Comparison of ENCODE assay signal across 10 mouse cellular contexts in genomic region chr14:104468623-104468970, GRCm38 (mm10). TPM values are rescaled to one million over a fixed set of nuclear protein-coding genes. Genes with fewer than 3 reads are reported as not detected.
A peak's percentile ranks its signal among the peaks of the same experiment; 100 is the strongest.
DNase-seq lines count a peak whose midpoint lies in the region; ATAC-seq lines count a peak whose summit lies in the region.
"Had no signal": no experiment of that assay in that cellular context is flagged by ENCODE, and none has a peak within 500 bp of the region (broad histone marks: within the 10 kb centered on the region; RNA-seq: fewer than 3 reads in every experiment).

No protein-coding gene starts in this region.

- peaks cover 96% of the 10 kb centered on the region for H3K27me3 ChIP-seq in heart, embryonic 15.5 days
- H3K27me3 ChIP-seq in forebrain, embryonic 11.5 days (ENCODE audit: control insufficient read depth, insufficient read depth, low read length) = peaks cover 84% of the 10 kb centered on the region
- peaks cover 52% of the 10 kb centered on the region for H3K27me3 ChIP-seq in hindbrain, embryonic 16.5 days (replicated peaks; ENCODE audit: control insufficient read depth, insufficient read depth, low read length)
- H3K27me3 ChIP-seq in midbrain, embryonic 16.5 days (ENCODE audit: control insufficient read depth, insufficient read depth, low read depth, low read length) = peaks cover 44% of the 10 kb centered on the region

- WGBS in heart, embryonic 15.5 days = 7% methylated on average over 6 of the region's 6 CpGs
- 4% methylated on average over 6 of the region's 6 CpGs for WGBS in forebrain, embryonic 11.5 days
- 3% methylated on average over 6 of the region's 6 CpGs for WGBS in hindbrain, embryonic 16.5 days
- 2% methylated on average over 6 of the region's 6 CpGs for WGBS in midbrain, embryonic 16.5 days

- no peaks in the 10 kb centered on the region for H3K9me3 ChIP-seq in heart, embryonic 15.5 days (replicated peaks)
- H3K9me3 ChIP-seq in forebrain, embryonic 11.5 days (ENCODE audit: control insufficient read depth, low read length) = no peaks in the 10 kb centered on the region
- H3K9me3 ChIP-seq in hindbrain, embryonic 16.5 days (ENCODE audit: control insufficient read depth, low read length) = no peaks in the 10 kb centered on the region
- no peaks in the 10 kb centered on the region for H3K9me3 ChIP-seq in midbrain, embryonic 16.5 days (replicated peaks; ENCODE audit: control insufficient read depth, low read length, poor library complexity, severe bottlenecking)

- no peak overlapping the region; the same call in 1 of the 2 replicates for H3K4me3 ChIP-seq in heart, embryonic 15.5 days
- H3K4me3 ChIP-seq in forebrain, embryonic 11.5 days (ENCODE audit: low read depth, low read length) = no peak overlapping the region; the same call in 1 of the 2 replicates
- no peak overlapping the region for H3K4me3 ChIP-seq in hindbrain, embryonic 16.5 days (ENCODE audit: low read length)
- peak overlapping the region; percentile 52 for H3K4me3 ChIP-seq in midbrain, embryonic 16.5 days (ENCODE audit: low read depth, low read length)

- H3K27ac ChIP-seq in heart, embryonic 15.5 days = no peak overlapping the region
- no peak overlapping the region for H3K27ac ChIP-seq in forebrain, embryonic 11.5 days (ENCODE audit: low read depth, low read length)
- H3K27ac ChIP-seq in hindbrain, embryonic 16.5 days (ENCODE audit: low read depth, low read length) = no peak overlapping the region
- no peak overlapping the region for H3K27ac ChIP-seq in midbrain, embryonic 16.5 days (ENCODE audit: low read length)

- intact Hi-C loops in heart, postnatal 36 days (cut with DNase I) = loop anchor here (10.0 kb wide), 2 partner anchors 346 to 754 kb away; no protein-coding TSS in a partner anchor

- DNase-seq in heart, postnatal 36 days = no peak
- no peak for DNase-seq in forebrain, embryonic 11.5 days (ENCODE audit: low spot score)
- DNase-seq in left cerebral cortex, adult 11 months (ENCODE audit: low spot score) = no peak
- no peak for DNase-seq in left cerebral cortex, adult 8-10 months (ENCODE audit: low spot score in 2 of 2)
- no peak for DNase-seq in urinary bladder, postnatal 36 days (ENCODE audit: low spot score in 2 of 2)
- DNase-seq: kidney, adult 11 months had no signal

- peak overlapping the region; percentile 95; the same call in 1 of the 2 replicates for H3K4me2 ChIP-seq in heart, embryonic 15.5 days
- peak overlapping the region; percentile 76 for H3K4me2 ChIP-seq in forebrain, embryonic 11.5 days (ENCODE audit: low read depth, low read length, severe bottlenecking)
- peak overlapping the region; percentile 82 for H3K4me2 ChIP-seq in hindbrain, embryonic 16.5 days (ENCODE audit: low read length)
- H3K4me2 ChIP-seq in midbrain, embryonic 16.5 days (ENCODE audit: low read length) = peak overlapping the region; percentile 72

- no peaks in the 10 kb centered on the region for H3K36me3 ChIP-seq in heart, embryonic 15.5 days
- no peaks in the 10 kb centered on the region for H3K36me3 ChIP-seq in forebrain, embryonic 11.5 days (ENCODE audit: control insufficient read depth, insufficient read depth, low read length)
- no peaks in the 10 kb centered on the region for H3K36me3 ChIP-seq in hindbrain, embryonic 16.5 days (ENCODE audit: control insufficient read depth, insufficient read depth, low read length)
- H3K36me3 ChIP-seq in midbrain, embryonic 16.5 days (ENCODE audit: control insufficient read depth, insufficient read depth, low read length) = no peaks in the 10 kb centered on the region

- no peak for ATAC-seq in heart, embryonic 15.5 days (replicated peaks; ENCODE audit: insufficient number of reproducible peaks, insufficient read depth, low FRiP score, low read depth)
- no peak for ATAC-seq in forebrain, embryonic 11.5 days (replicated peaks; ENCODE audit: low FRiP score)
- no peak for ATAC-seq in hindbrain, embryonic 16.5 days
- no peak; the same call in none of the 2 replicates for ATAC-seq in midbrain, embryonic 16.5 days

- H3K9ac ChIP-seq in heart, embryonic 15.5 days = no peak overlapping the region
- no peak overlapping the region for H3K9ac ChIP-seq in forebrain, embryonic 11.5 days (ENCODE audit: low read length)
- no peak overlapping the region for H3K9ac ChIP-seq in hindbrain, embryonic 16.5 days (ENCODE audit: low read depth, low read length)
- no peak overlapping the region for H3K9ac ChIP-seq in midbrain, embryonic 16.5 days (ENCODE audit: low read depth, low read length)

- peaks cover 43% of the 10 kb centered on the region for H3K4me1 ChIP-seq in heart, embryonic 15.5 days (replicated peaks)
- peaks cover 17% of the 10 kb centered on the region for H3K4me1 ChIP-seq in forebrain, embryonic 11.5 days (replicated peaks; ENCODE audit: control insufficient read depth, insufficient read depth, low read length)
- peaks cover 26% of the 10 kb centered on the region for H3K4me1 ChIP-seq in hindbrain, embryonic 16.5 days (ENCODE audit: control insufficient read depth, insufficient read depth, low read depth, low read length)
- peaks cover 28% of the 10 kb centered on the region for H3K4me1 ChIP-seq in midbrain, embryonic 16.5 days (ENCODE audit: control insufficient read depth, insufficient read depth, low read length)

RNA-seq across cellular contexts. Expression of gene Pou4f1, which starts 0.8 kb away (rescaled TPM):
- polyA plus RNA-seq in heart, embryonic 15.5 days (2015; fragmentation: Nextera tagmentation; extraction: Ambion mirVana) = 0.16 and 0.33 TPM in 2 replicates
- under 1 TPM; 0.06 to 0.08 TPM for total RNA-seq in heart, postnatal 36 days (2021)
- 2.1 and 3.8 TPM in 2 replicates for polyA plus RNA-seq in forebrain, embryonic 11.5 days (2014; fragmentation: Nextera tagmentation; extraction: Ambion mirVana)
- 33.4 and 34.8 TPM in 2 replicates for polyA plus RNA-seq in hindbrain, embryonic 16.5 days (2015; fragmentation: Nextera tagmentation; extraction: Ambion mirVana)
- polyA plus RNA-seq in midbrain, embryonic 16.5 days (2015; fragmentation: Nextera tagmentation; extraction: Ambion mirVana) = 63.1 and 75.6 TPM in 2 replicates
- under 1 TPM; 0.07 to 0.36 (median 0.13) TPM for total RNA-seq in left cerebral cortex, adult 8-10 months (2022)
- total RNA-seq: liver, adult 2 months had no signal
- polyA plus RNA-seq: liver, adult 2 months had no signal

RNA-seq across cellular contexts. Expression of gene Rnf219, which starts 53.8 kb away (rescaled TPM):
- polyA plus RNA-seq in heart, embryonic 15.5 days (2015; fragmentation: Nextera tagmentation; extraction: Ambion mirVana) = 11.4 and 17.6 TPM in 2 replicates
- 1 to 10 TPM; 4.4 to 5.0 TPM for total RNA-seq in heart, postnatal 36 days (2021)
- 40.3 and 41.9 TPM in 2 replicates for polyA plus RNA-seq in forebrain, embryonic 11.5 days (2014; fragmentation: Nextera tagmentation; extraction: Ambion mirVana)
- 25.1 and 26.1 TPM in 2 replicates for polyA plus RNA-seq in hindbrain, embryonic 16.5 days (2015; fragmentation: Nextera tagmentation; extraction: Ambion mirVana)
- 28.5 and 31.4 TPM in 2 replicates for polyA plus RNA-seq in midbrain, embryonic 16.5 days (2015; fragmentation: Nextera tagmentation; extraction: Ambion mirVana)
- 10 to 100 TPM; 14.8 to 20.9 (median 18.5) TPM for total RNA-seq in left cerebral cortex, adult 8-10 months (2022)
